Mouse (Mus musculus) liver, embryonic 14.5 days (tissue): ENCODE data around the gene Tmem209.

Experiments
- CTCF ChIP-seq: IDR thresholded peaks from 2 replicates; pipeline ENCODE4 v1.5.1; 2016; ENCODE audit warnings: antibody characterized with exemption, low read depth, control low read depth
- EP300 ChIP-seq: IDR thresholded peaks from 2 replicates; pipeline ENCODE4 v1.6.1; 2016; ENCODE audit warnings: antibody characterized with exemption, low read depth

GRCm38 (mm10) chr6:30550496-30551192 lies 41.1 kb upstream of the Tmem209 start:
- TF ChIP-seq CTCF (no peak), EP300 (no peak)
